Mouse (Mus musculus): ENCODE measurements at regions not wholly inside any gene's neighbourhood (a gene's known extent, or its start where the extent isn't known, plus 50 kb on each side); places are given as distances from the start of the nearest gene placed in this dataset.

DNA sequence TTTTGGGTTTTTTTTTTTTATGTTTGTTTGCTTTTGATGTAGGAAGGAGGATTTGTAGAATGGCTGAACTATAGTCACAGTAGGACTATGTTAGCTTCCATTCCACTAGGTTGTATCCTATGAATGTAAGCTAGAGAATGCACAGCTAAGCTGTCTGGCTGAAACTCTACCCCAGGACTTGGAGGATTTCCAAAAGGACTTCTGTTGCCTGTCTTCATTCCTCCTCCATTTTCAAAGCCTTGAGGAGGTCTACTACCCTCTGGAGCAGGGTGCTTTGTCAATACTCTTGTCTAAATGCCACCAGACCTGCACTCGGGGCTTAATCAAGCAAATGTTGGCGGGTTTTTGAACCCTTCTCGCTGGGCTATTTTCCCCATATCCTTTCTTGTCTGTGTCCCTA is 66.3 kb downstream of the Tril start:
- no peaks in the 10 kb centered on the region for H3K36me3 ChIP-seq (ENCODE audit: control insufficient read depth, insufficient read depth, low read length, poor library complexity, severe bottlenecking)
- H3K9ac ChIP-seq (ENCODE audit: insufficient read depth, low read depth, low read length, poor library complexity, severe bottlenecking), result no peak overlapping the region
- H3K27ac ChIP-seq (ENCODE audit: insufficient read depth, low read depth, low read length, poor library complexity, severe bottlenecking), result no peak overlapping the region
- H3K4me1 ChIP-seq (ENCODE audit: control insufficient read depth in 2 of 2, insufficient read depth in 2 of 2, low read length in 2 of 2, poor library complexity in 1 of 2), result no peaks in the 10 kb centered on the region
- no peak for TF ChIP-seq CHD2 (IDR thresholded peaks at IDR 0.05; ENCODE audit: low read depth, low read length)
- TF ChIP-seq MAFK (IDR thresholded peaks at IDR 0.05; ENCODE audit: insufficient read depth, low read depth, low read length), result no peak
- no peak for TF ChIP-seq HCFC1 (IDR thresholded peaks at IDR 0.05; ENCODE audit: borderline replicate concordance, insufficient read depth, low read length)
- TF ChIP-seq ZNF384 (IDR thresholded peaks at IDR 0.05; ENCODE audit: low read depth, low read length), result no peak
- TF ChIP-seq ZC3H11A (IDR thresholded peaks at IDR 0.05; ENCODE audit: borderline replicate concordance, low read depth, low read length), result no peak
- DNase-seq (ENCODE audit: low read depth, low spot score), result no peak
- H3K9me3 ChIP-seq (ENCODE audit: control insufficient read depth, insufficient read depth, low read depth, low read length), result no peaks in the 10 kb centered on the region
- in situ Hi-C loops (cut with MboI; ENCODE audit: low sequenced_read_pairs in 2 of 2, unreplicated experiment in 2 of 2), result loop anchor here in 1 of 2 experiments (25.0 kb wide), 1 partner anchor 483 kb away; no protein-coding TSS in a partner anchor
- no peak overlapping the region for H3K4me3 ChIP-seq (ENCODE audit: insufficient read depth in 1 of 2, low read depth in 1 of 2, low read length in 2 of 2, poor library complexity in 1 of 2, severe bottlenecking in 1 of 2)

DNA sequence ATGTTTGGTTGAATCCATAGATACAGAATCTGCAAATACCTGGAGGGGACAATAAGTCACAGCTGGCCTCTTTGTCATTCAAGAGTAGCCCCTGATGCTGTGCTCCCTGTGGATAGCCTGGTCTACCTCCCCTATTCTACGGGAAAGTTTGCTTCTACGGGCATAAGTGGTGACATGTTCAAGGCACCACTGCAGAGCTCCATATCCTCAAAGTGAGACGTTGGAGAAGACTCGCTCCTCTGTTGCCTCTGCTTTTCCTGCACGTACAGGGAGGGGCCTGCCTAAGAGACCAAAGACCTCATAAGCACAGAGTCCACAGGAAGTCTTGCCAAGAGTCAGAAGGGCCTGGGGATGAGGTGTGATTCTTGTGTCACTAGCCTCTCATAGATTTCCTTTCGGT is 70.1 kb downstream of the Tril start:
- no peaks in the 10 kb centered on the region for H3K9me3 ChIP-seq (ENCODE audit: control insufficient read depth, insufficient read depth, low read depth, low read length)
- DNase-seq (ENCODE audit: low read depth, low spot score), result no peak
- TF ChIP-seq MAFK (IDR thresholded peaks at IDR 0.05; ENCODE audit: insufficient read depth, low read depth, low read length) (no peak), CHD2 (IDR thresholded peaks at IDR 0.05; ENCODE audit: low read depth, low read length) (no peak), ZNF384 (IDR thresholded peaks at IDR 0.05; ENCODE audit: low read depth, low read length) (no peak), HCFC1 (IDR thresholded peaks at IDR 0.05; ENCODE audit: borderline replicate concordance, insufficient read depth, low read length) (no peak), ZC3H11A (IDR thresholded peaks at IDR 0.05; ENCODE audit: borderline replicate concordance, low read depth, low read length) (no peak)
- no peak overlapping the region for H3K9ac ChIP-seq (ENCODE audit: insufficient read depth, low read depth, low read length, poor library complexity, severe bottlenecking)
- H3K27ac ChIP-seq (ENCODE audit: insufficient read depth, low read depth, low read length, poor library complexity, severe bottlenecking), result no peak overlapping the region
- no peak overlapping the region for H3K4me3 ChIP-seq (ENCODE audit: insufficient read depth in 1 of 2, low read depth in 1 of 2, low read length in 2 of 2, poor library complexity in 1 of 2, severe bottlenecking in 1 of 2)
- in situ Hi-C loops (cut with MboI; ENCODE audit: low sequenced_read_pairs in 2 of 2, unreplicated experiment in 2 of 2), result loop anchor here in 1 of 2 experiments (25.0 kb wide), 1 partner anchor 487 kb away; no protein-coding TSS in a partner anchor
- H3K4me1 ChIP-seq (ENCODE audit: control insufficient read depth in 2 of 2, insufficient read depth in 2 of 2, low read length in 2 of 2, poor library complexity in 1 of 2), result no peaks in the 10 kb centered on the region
- H3K36me3 ChIP-seq (ENCODE audit: control insufficient read depth, insufficient read depth, low read length, poor library complexity, severe bottlenecking), result no peaks in the 10 kb centered on the region
